Mouse (Mus musculus) heart, embryonic 14.5 days (tissue): Measurements from ENCODE around the gene Jarid2. TPM values are rescaled to one million over a fixed set of nuclear protein-coding genes. Genes with fewer than 3 reads are reported as not detected.

Experiments used
- ATAC-seq: fragments of 200-750 bp; cut with Nextera tagmentation; 2 replicates; pipeline ENCODE4 v1.8.0; 2017; ENCODE audit warnings: low read depth, moderate TSS enrichment; ENCODE audit not compliant: insufficient number of reproducible peaks, insufficient read depth, low FRiP score
- H3K27ac ChIP-seq, 2 experiments: fragments of 200-500 bp in 1 of 2; fragments of 300-500 bp in 1 of 2; sonication (generic) in 1 of 2; replicated peaks in 1 of 2; 2 replicates each; pipeline ENCODE4 v1.5.1; 2012 to 2014; ENCODE audit warnings: low read depth in 2 of 2, low read length in 2 of 2, control low read depth in 1 of 2, mild to moderate bottlenecking in 1 of 2, mixed read lengths in 1 of 2; ENCODE audit not compliant: control insufficient read depth in 1 of 2, insufficient read depth in 1 of 2
- H3K27me3 ChIP-seq: fragments of 300-500 bp; sonication (generic); 2 replicates; pipeline ENCODE4 v1.6.1; 2014; ENCODE audit warnings: mild to moderate bottlenecking, low read length, control low read depth; ENCODE audit not compliant: control insufficient read depth, insufficient read depth
- H3K36me3 ChIP-seq: fragments of 300-500 bp; sonication (generic); 2 replicates; pipeline ENCODE4 v1.6.1; 2014; ENCODE audit warnings: mild to moderate bottlenecking, control low read depth, low read length, mixed read lengths; ENCODE audit not compliant: control insufficient read depth, insufficient read depth
- H3K4me1 ChIP-seq, 2 experiments: fragments of 200-500 bp in 1 of 2; fragments of 300-500 bp in 1 of 2; sonication (generic) in 1 of 2; 2 replicates each; pipeline ENCODE4 v1.6.1; 2012 to 2014; ENCODE audit warnings: low read length in 2 of 2, control low read depth in 1 of 2, mixed read lengths in 1 of 2; ENCODE audit not compliant: control insufficient read depth in 2 of 2, insufficient read depth in 2 of 2
- H3K4me2 ChIP-seq: fragments of 300-500 bp; sonication (generic); 2 replicates; pipeline ENCODE4 v1.6.1; 2014; ENCODE audit warnings: mild to moderate bottlenecking, low read length
- H3K4me3 ChIP-seq, 2 experiments: fragments of 200-500 bp in 1 of 2; fragments of 300-500 bp in 1 of 2; sonication (generic) in 1 of 2; 2 replicates each; pipeline ENCODE4 v1.5.1; 2012 to 2014; ENCODE audit warnings: low read length in 2 of 2, mild to moderate bottlenecking in 2 of 2, control low read depth in 1 of 2, low read depth in 1 of 2, moderate library complexity in 1 of 2; ENCODE audit not compliant: control insufficient read depth in 1 of 2, insufficient read depth in 1 of 2
- H3K9ac ChIP-seq: fragments of 300-500 bp; sonication (generic); 2 replicates; pipeline ENCODE4 v1.6.1; 2014; ENCODE audit warnings: mild to moderate bottlenecking, low read length
- H3K9me3 ChIP-seq: fragments of 300-500 bp; sonication (generic); 2 replicates; pipeline ENCODE4 v1.6.1; 2016; ENCODE audit warnings: low read length, control low read depth; ENCODE audit not compliant: control insufficient read depth
- WGBS: fragments of 180-500 bp; shearing (Covaris S2); extraction: QIAGEN DNeasy Blood & Tissue Kit; methylation state at CpG from one replicate; pipeline ENCODE4 v1.1.7; 2014; 5-methylcytosine and 5-hydroxymethylcytosine counted together
- polyA plus RNA-seq: library from polyadenylated mRNA; unstranded; fragments of >200 nt; fragmentation: Nextera tagmentation; extraction: Ambion mirVana; gene quantifications from 2 replicates; pipeline ENCODE4 v1.2.1, GENCODE M21; 2014

Gene Jarid2
- polyA plus RNA-seq, 1 experiment from 2014 or later: 17.4 TPM

DNA sequence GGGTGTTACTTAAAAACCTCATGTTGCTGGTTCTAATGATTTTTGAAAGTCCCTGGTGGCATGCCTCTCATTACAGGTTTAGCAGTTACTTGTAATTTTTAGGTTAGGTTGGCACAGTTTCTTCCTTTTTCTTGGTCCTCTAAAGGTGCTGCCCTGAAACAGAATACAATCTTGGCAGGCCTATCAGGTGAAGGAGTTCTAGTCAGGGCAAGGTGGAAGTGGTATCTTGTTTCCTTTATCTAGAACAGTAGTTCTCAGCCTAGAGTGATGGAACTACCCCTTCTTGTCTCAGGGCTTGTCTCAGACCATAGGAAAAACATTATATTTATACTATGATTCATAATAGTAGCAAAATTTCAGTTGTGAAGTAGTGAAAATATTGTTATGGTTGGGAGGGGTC lies 93.3 kb downstream of the Jarid2 start:
- H3K4me2 ChIP-seq: no peak overlapping the region
- H3K4me3 ChIP-seq: no peak overlapping the region
- no peak overlapping the region for H3K27ac ChIP-seq
- H3K36me3 ChIP-seq: peaks cover 4% of the 10 kb centered on the region; the same call in 1 of the 2 replicates
- H3K9me3 ChIP-seq: no peaks in the 10 kb centered on the region
- no peak for ATAC-seq
- peaks cover 7 to 50% of the 10 kb centered on the region in 2 experiments for H3K4me1 ChIP-seq
- H3K9ac ChIP-seq: no peak overlapping the region
- H3K27me3 ChIP-seq: no peaks in the 10 kb centered on the region

DNA sequence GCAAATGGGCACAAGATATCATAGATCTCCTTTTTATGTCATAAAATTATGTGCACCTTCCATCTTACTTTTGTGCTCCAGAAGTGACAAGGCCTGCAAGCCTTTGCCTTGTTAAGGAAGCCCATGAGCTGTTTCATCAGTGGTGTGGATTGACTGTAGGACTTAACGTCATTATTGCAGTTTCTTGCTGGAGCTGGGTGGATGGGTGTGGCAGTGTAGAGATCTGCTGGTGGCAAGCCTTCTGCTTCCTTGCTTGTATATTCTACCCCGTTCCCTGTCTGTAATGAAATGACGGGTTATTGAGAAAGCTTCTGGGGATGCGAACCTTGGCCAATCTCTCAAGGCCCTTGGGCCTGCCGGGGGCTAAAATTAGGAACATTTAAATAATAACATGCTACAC lies 99.6 kb downstream of the Jarid2 start:
- no peak overlapping the region for H3K4me3 ChIP-seq
- H3K27me3 ChIP-seq: no peaks in the 10 kb centered on the region
- H3K36me3 ChIP-seq: peaks cover 4% of the 10 kb centered on the region; the same call in 1 of the 2 replicates
- no peaks in the 10 kb centered on the region for H3K9me3 ChIP-seq
- H3K9ac ChIP-seq: no peak overlapping the region
- no peak overlapping the region for H3K4me2 ChIP-seq
- ATAC-seq: no peak
- H3K27ac ChIP-seq: no peak overlapping the region
- H3K4me1 ChIP-seq: peaks cover 2 to 15% of the 10 kb centered on the region in 2 experiments
- WGBS: 86% methylated on average over 5 of the region's 5 CpGs

DNA sequence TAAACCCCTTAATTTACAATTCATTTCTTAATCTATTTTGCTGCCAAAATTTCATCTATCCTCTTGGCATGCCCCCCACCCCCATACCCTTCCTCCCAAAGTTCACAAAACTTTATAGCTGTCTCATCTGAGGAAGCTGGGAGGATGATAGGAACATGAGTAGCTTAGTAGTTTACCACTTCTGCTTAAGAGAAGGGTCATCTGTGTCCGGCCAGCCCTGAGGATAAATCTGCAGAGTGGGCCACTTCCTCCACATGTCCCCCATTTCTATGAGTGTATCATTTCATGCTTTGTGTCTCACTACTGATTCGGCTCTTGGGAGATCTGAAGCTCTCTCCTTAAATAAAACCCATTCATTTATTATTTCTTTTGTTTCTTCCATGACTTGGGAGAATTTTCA lies 102.8 kb downstream of the Jarid2 start:
- 78% methylated on average over 2 of the region's 2 CpGs for WGBS

DNA sequence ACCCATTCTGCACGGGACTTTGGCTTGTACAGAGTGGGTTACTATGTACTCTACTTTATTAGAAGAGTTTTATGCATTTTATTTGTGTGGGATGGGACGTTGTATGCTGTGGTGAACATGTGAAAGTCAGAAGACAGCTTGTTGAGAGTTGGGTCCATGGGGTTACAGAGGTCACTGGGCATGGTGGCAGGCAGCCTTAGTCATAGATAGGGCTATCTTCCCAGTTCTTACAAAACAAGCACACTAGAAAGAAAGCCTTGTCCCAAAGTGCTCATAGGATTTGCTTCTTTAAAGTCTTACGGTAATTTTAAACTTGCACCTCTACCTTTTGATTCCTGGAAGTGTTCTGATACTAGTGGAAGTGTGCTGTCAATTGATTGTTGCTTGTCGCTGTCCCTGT lies 103.6 kb downstream of the Jarid2 start:
- peaks cover 4 to 19% of the 10 kb centered on the region in 2 experiments for H3K4me1 ChIP-seq
- H3K27ac ChIP-seq: no peak overlapping the region
- WGBS: 66% methylated on average over 4 of the region's 4 CpGs
- H3K9ac ChIP-seq: peak overlapping the region; percentile 2; the same call in 1 of the 2 replicates
- no peak overlapping the region for H3K4me2 ChIP-seq
- H3K36me3 ChIP-seq: no peaks in the 10 kb centered on the region
- no peaks in the 10 kb centered on the region for H3K27me3 ChIP-seq
- ATAC-seq: no peak
- no peaks in the 10 kb centered on the region for H3K9me3 ChIP-seq
- no peak overlapping the region for H3K4me3 ChIP-seq

More for the DNA sequence above, 102.8 kb downstream of the Jarid2 start:
- no peak overlapping the region for H3K27ac ChIP-seq
- no peak for ATAC-seq
- no peaks in the 10 kb centered on the region for H3K36me3 ChIP-seq
- H3K4me2 ChIP-seq: no peak overlapping the region
- no peaks in the 10 kb centered on the region for H3K9me3 ChIP-seq
- H3K4me1 ChIP-seq: peaks cover 2 to 15% of the 10 kb centered on the region in 2 experiments
- no peak overlapping the region for H3K4me3 ChIP-seq
- no peak overlapping the region for H3K9ac ChIP-seq
- H3K27me3 ChIP-seq: no peaks in the 10 kb centered on the region

DNA sequence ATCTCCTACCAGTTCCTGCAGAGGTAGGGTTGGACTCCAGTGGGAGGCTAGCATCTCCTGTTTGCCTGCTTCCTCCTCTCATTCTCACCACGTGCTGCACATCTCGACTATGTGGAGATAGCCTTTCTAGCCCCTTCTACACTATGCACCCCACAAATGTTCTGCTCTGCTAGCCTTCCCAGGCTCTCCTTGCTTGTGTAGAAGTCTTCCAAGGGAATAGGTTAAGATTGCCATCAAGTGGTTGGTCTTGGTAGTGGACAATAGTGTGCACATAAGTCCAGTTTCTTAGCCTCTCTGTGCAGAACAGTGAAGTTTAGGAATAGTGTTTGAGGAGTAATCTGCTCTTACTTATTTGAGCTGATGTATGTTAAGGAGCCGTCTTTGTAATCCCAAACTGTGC lies 104.1 kb downstream of the Jarid2 start:
- no peaks in the 10 kb centered on the region for H3K36me3 ChIP-seq
- no peaks in the 10 kb centered on the region for H3K27me3 ChIP-seq
- no peaks in the 10 kb centered on the region for H3K9me3 ChIP-seq
- H3K4me1 ChIP-seq: peaks cover 4 to 19% of the 10 kb centered on the region in 2 experiments
- no peak for ATAC-seq
- no peak overlapping the region for H3K27ac ChIP-seq
- no peak overlapping the region for H3K4me2 ChIP-seq
- WGBS: 41% methylated on average over 3 of the region's 3 CpGs
- H3K9ac ChIP-seq: no peak overlapping the region
- H3K4me3 ChIP-seq: no peak overlapping the region

DNA sequence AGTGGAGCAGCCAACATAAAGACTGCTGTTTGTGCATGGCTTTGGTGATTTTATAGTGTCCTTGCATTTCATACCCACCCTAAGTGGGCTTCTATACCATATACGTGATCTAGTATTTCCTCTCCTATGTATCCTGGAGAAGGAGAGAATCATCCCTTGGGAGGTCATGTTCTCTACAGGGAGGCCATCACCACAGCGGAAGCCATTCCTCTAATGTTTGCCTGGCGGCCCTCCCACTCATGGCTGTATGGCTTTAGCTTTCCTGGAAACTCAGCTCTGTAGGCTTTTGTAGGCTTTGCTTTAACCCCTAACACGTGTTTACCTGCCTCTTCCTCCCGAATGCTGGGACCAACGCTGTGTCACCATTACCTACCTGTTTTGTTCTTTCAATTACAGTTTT lies 108.2 kb downstream of the Jarid2 start:
- Histone ChIP-seq H3K27me3 (no peaks in the 10 kb centered on the region), H3K9me3 (no peaks in the 10 kb centered on the region), H3K9ac (no peak overlapping the region), H3K27ac (no peak overlapping the region), H3K36me3 (no peaks in the 10 kb centered on the region), H3K4me1 (peaks cover 7 to 36% of the 10 kb centered on the region in 2 experiments), H3K4me3 (no peak overlapping the region), H3K4me2 (no peak overlapping the region)
- 87% methylated on average over 6 of the region's 6 CpGs for WGBS
- no peak for ATAC-seq

DNA sequence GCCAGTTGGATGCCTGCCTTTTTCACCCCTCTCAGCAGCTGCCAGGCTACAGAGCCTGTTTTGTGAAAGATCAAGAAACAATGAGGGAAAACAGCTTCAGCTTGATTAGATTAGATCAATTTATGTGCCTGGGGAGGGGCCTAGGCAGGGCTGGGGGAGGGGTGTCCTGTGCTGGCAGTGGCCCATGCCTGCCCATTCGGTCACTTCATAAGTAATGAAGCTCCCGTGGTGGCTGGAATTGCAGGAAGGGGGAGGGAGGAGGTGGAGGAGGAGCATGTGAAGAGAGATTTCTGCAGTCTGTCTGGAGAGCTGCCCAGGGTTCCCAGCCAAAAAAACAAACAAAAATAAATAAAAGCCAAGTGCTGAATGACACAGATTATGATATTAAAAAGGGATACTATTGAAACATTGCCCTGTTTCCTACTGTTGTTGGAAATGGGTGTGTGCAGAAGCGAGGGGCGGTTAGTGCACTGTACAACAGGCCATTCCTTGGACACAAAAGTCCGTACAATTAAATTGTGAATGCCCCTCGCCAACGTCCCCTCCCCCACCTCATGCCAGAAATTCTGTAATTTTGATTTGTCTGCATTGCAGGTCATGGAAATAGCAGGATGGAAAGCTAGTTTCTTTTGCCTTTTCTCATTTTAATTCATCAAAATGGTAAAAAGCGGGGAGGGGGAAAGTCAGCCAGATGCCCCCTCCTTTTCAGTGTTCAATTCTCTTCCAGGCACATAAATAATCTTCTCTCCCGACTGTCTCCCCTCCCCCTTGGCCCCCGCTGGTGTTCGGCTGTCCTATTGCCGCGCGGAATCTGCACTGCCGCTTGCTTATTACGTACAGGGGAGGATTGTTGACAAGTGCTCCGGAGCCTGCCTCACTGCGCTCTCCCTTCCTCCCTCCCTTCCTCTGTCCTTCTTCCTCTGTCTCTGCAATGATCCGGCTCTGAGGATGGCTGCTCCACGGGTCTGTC lies 110.9 kb downstream of the Jarid2 start:
- H3K4me2 ChIP-seq: peak overlapping the region; percentile 83
- no peaks in the 10 kb centered on the region for H3K36me3 ChIP-seq
- H3K27me3 ChIP-seq: no peaks in the 10 kb centered on the region
- H3K27ac ChIP-seq: peak overlapping the region; percentile 81 to 87
- 5% methylated on average over 20 of the region's 20 CpGs for WGBS
- H3K4me3 ChIP-seq: peak overlapping the region; percentile 50 to 56
- peak overlapping the region; percentile 71 for H3K9ac ChIP-seq
- ATAC-seq: peak; percentile 87
- H3K9me3 ChIP-seq: no peaks in the 10 kb centered on the region
- peaks cover 7 to 40% of the 10 kb centered on the region in 2 experiments; a peak in 3 of 4 replicates for H3K4me1 ChIP-seq
